Mouse (Mus musculus) heart, embryonic 10.5 days (tissue): ENCODE measurements at regions not wholly inside any gene's neighbourhood (a gene's known extent, or its start where the extent isn't known, plus 50 kb on each side); places are given as distances from the start of the nearest gene placed in this dataset.

ENCODE experiments used
- DNase-seq: peaks from one replicate; pipeline ENCODE4 v3.0.0-alpha.2; 2017; ENCODE audit warnings: low spot score
- H3K27ac ChIP-seq: fragments of 300-500 bp; sonication (generic); 2 replicates; pipeline ENCODE4 v1.5.1; 2016; ENCODE audit warnings: mild to moderate bottlenecking
- H3K27me3 ChIP-seq: fragments of 300-500 bp; sonication (generic); 2 replicates; pipeline ENCODE4 v1.6.1; 2016; ENCODE audit warnings: mild to moderate bottlenecking; ENCODE audit not compliant: poor library complexity, insufficient read depth, severe bottlenecking
- H3K36me3 ChIP-seq: fragments of 300-500 bp; sonication (generic); 2 replicates; pipeline ENCODE4 v1.6.1; 2016; ENCODE audit warnings: mild to moderate bottlenecking, moderate library complexity
- H3K4me1 ChIP-seq: fragments of 300-500 bp; sonication (generic); 2 replicates; pipeline ENCODE4 v1.6.1; 2016; ENCODE audit warnings: mild to moderate bottlenecking
- H3K4me3 ChIP-seq: fragments of 300-500 bp; sonication (generic); 2 replicates; pipeline ENCODE4 v1.5.1; 2016; ENCODE audit warnings: mild to moderate bottlenecking, moderate library complexity
- H3K9me3 ChIP-seq: fragments of 300-500 bp; sonication (generic); 2 replicates; pipeline ENCODE4 v1.6.1; 2016; ENCODE audit warnings: mild to moderate bottlenecking, moderate library complexity
- WGBS: fragments of 180-500 bp; shearing (Covaris S2); methylation state at CpG from one replicate; pipeline ENCODE4 v1.1.7; 2016; 5-methylcytosine and 5-hydroxymethylcytosine counted together

GRCm38 (mm10) chr2:159250993-159251665, 456.5 kb downstream of the Dhx35 start:
- H3K4me1 ChIP-seq, result 0 out of 2 replicates have a peak, but pooled peaks cover 3% of the 10 kb centered on the region
- no peak overlapping the region for H3K27ac ChIP-seq
- H3K9me3 ChIP-seq, result no peaks in the 10 kb centered on the region
- H3K36me3 ChIP-seq, result no peaks in the 10 kb centered on the region
- WGBS, result 61% methylated on average over 6 of the region's 6 CpGs
- no peak for DNase-seq
- H3K27me3 ChIP-seq, result no peaks in the 10 kb centered on the region
- H3K4me3 ChIP-seq, result no peak overlapping the region

- no peak overlapping the region for H3K27ac ChIP-seq
Observed at GRCm38 (mm10) chr2:159270221-159271080, 475.8 kb downstream of the Dhx35 start.

GRCm38 (mm10) chr2:159278896-159279295, 484.3 kb downstream of the Dhx35 start:
- Histone ChIP-seq H3K4me3 (no peak overlapping the region), H3K4me1 (no peaks in the 10 kb centered on the region), H3K36me3 (no peaks in the 10 kb centered on the region), H3K9me3 (no peaks in the 10 kb centered on the region), H3K27ac (no peak overlapping the region), H3K27me3 (no peaks in the 10 kb centered on the region)
- no peak for DNase-seq
- 26% methylated on average over 2 of the region's 2 CpGs for WGBS

More at GRCm38 (mm10) chr2:159270221-159271080, 475.8 kb downstream of the Dhx35 start:
- DNase-seq, result no peak
- H3K27me3 ChIP-seq, result no peaks in the 10 kb centered on the region
- no peaks in the 10 kb centered on the region for H3K4me1 ChIP-seq
- H3K4me3 ChIP-seq, result no peak overlapping the region
- no peaks in the 10 kb centered on the region for H3K9me3 ChIP-seq
- 55% methylated on average over 10 of the region's 10 CpGs for WGBS
- no peaks in the 10 kb centered on the region for H3K36me3 ChIP-seq

GRCm38 (mm10) chr2:159281558-159282320, 487.1 kb downstream of the Dhx35 start:
- 83% methylated on average over 8 of the region's 8 CpGs for WGBS
- no peaks in the 10 kb centered on the region for H3K4me1 ChIP-seq
- no peaks in the 10 kb centered on the region for H3K36me3 ChIP-seq
- H3K4me3 ChIP-seq, result no peak overlapping the region
- no peak for DNase-seq
- no peak overlapping the region for H3K27ac ChIP-seq
- H3K27me3 ChIP-seq, result no peaks in the 10 kb centered on the region
- no peaks in the 10 kb centered on the region for H3K9me3 ChIP-seq

- Histone ChIP-seq H3K27me3 (no peaks in the 10 kb centered on the region), H3K36me3 (no peaks in the 10 kb centered on the region), H3K27ac (no peak overlapping the region), H3K4me1 (no peaks in the 10 kb centered on the region), H3K9me3 (no peaks in the 10 kb centered on the region), H3K4me3 (no peak overlapping the region)
- 85% methylated on average over 5 of the region's 5 CpGs for WGBS
- DNase-seq, result no peak
Observed at GRCm38 (mm10) chr2:159284100-159284499, 489.5 kb downstream of the Dhx35 start.

GRCm38 (mm10) chr2:159284525-159285189, 490.1 kb downstream of the Dhx35 start:
- no peaks in the 10 kb centered on the region for H3K9me3 ChIP-seq
- 83% methylated on average over 8 of the region's 8 CpGs for WGBS
- no peak overlapping the region for H3K4me3 ChIP-seq
- DNase-seq, result no peak
- H3K36me3 ChIP-seq, result no peaks in the 10 kb centered on the region
- H3K27me3 ChIP-seq, result no peaks in the 10 kb centered on the region
- no peaks in the 10 kb centered on the region for H3K4me1 ChIP-seq
- no peak overlapping the region for H3K27ac ChIP-seq

GRCm38 (mm10) chr2:159287996-159288563, 493.5 kb downstream of the Dhx35 start:
- Histone ChIP-seq H3K4me3 (no peak overlapping the region), H3K27ac (no peak overlapping the region), H3K27me3 (no peaks in the 10 kb centered on the region), H3K9me3 (no peaks in the 10 kb centered on the region), H3K4me1 (no peaks in the 10 kb centered on the region), H3K36me3 (no peaks in the 10 kb centered on the region)
- WGBS, result 81% methylated on average over 6 of the region's 6 CpGs
- no peak for DNase-seq

GRCm38 (mm10) chr2:159290081-159290480, 495.5 kb downstream of the Dhx35 start:
- no peaks in the 10 kb centered on the region for H3K27me3 ChIP-seq
- no peak overlapping the region for H3K4me3 ChIP-seq
- WGBS, result 91% methylated on average over 1 of the region's 1 CpGs
- no peak overlapping the region for H3K27ac ChIP-seq
- no peaks in the 10 kb centered on the region for H3K36me3 ChIP-seq
- no peaks in the 10 kb centered on the region for H3K9me3 ChIP-seq
- DNase-seq, result no peak
- no peaks in the 10 kb centered on the region for H3K4me1 ChIP-seq

- Histone ChIP-seq H3K9me3 (no peaks in the 10 kb centered on the region), H3K27ac (no peak overlapping the region), H3K4me3 (no peak overlapping the region), H3K36me3 (no peaks in the 10 kb centered on the region), H3K4me1 (no peaks in the 10 kb centered on the region), H3K27me3 (no peaks in the 10 kb centered on the region)
- 84% methylated on average over 7 of the region's 7 CpGs for WGBS
- DNase-seq, result no peak
Observed at GRCm38 (mm10) chr2:159307001-159307400, 512.4 kb downstream of the Dhx35 start.

- WGBS, result 66% methylated on average over 3 of the region's 3 CpGs
- Histone ChIP-seq H3K36me3 (no peaks in the 10 kb centered on the region), H3K27me3 (no peaks in the 10 kb centered on the region), H3K9me3 (no peaks in the 10 kb centered on the region), H3K4me3 (no peak overlapping the region), H3K27ac (no peak overlapping the region), H3K4me1 (no peaks in the 10 kb centered on the region)
- no peak for DNase-seq
Observed at GRCm38 (mm10) chr2:159334711-159335110, 540.1 kb downstream of the Dhx35 start.

GRCm38 (mm10) chr2:159336646-159337045, 542.0 kb downstream of the Dhx35 start:
- DNase-seq, result no peak
- 76% methylated on average over 2 of the region's 2 CpGs for WGBS
- no peaks in the 10 kb centered on the region for H3K27me3 ChIP-seq
- no peaks in the 10 kb centered on the region for H3K36me3 ChIP-seq
- H3K9me3 ChIP-seq, result no peaks in the 10 kb centered on the region
- no peak overlapping the region for H3K4me3 ChIP-seq
- no peak overlapping the region for H3K27ac ChIP-seq
- H3K4me1 ChIP-seq, result no peaks in the 10 kb centered on the region
